Mouse (Mus musculus): ENCODE measurements around the gene D630039A03Rik. TPM values are rescaled to one million over a fixed set of nuclear protein-coding genes. Genes with fewer than 3 reads are reported as not detected.
A peak's percentile ranks its signal among the peaks of the same experiment; 100 is the strongest.

Gene D630039A03Rik
- 0.11 TPM in 1 of 2 replicates, not detected in the other for polyA plus RNA-seq (2016; fragmentation: Nextera tagmentation; extraction: Ambion mirVana)

GRCm38 (mm10) chr4:57916201-57916661, at the start of gene D630039A03Rik:
TSS of gene D630039A03Rik (minus strand) at chr4:57916297.
- peaks cover 31% of the 10 kb centered on the region for H3K27me3 ChIP-seq (ENCODE audit: low read depth, poor library complexity, severe bottlenecking)
- no peaks in the 10 kb centered on the region for H3K36me3 ChIP-seq
- H3K4me1 ChIP-seq, result peaks cover 32% of the 10 kb centered on the region
- WGBS, result 25% methylated on average over 9 of the region's 9 CpGs
- H3K4me3 ChIP-seq, result peak within 1 kb of the TSS; percentile 34
- no peak for DNase-seq (ENCODE audit: low spot score)
- peak within 1 kb of the TSS; percentile 50; the same call in 1 of the 2 replicates for H3K27ac ChIP-seq
- H3K9me3 ChIP-seq (replicated peaks), result no peaks in the 10 kb centered on the region

- DNase-seq (ENCODE audit: low spot score), result no peak
- Histone ChIP-seq H3K4me1 (no peaks in the 10 kb centered on the region), H3K27me3 (ENCODE audit: low read depth, poor library complexity, severe bottlenecking) (no peaks in the 10 kb centered on the region), H3K27ac (no peak overlapping the region), H3K4me3 (no peak overlapping the region), H3K36me3 (no peaks in the 10 kb centered on the region), H3K9me3 (replicated peaks) (no peaks in the 10 kb centered on the region)
- WGBS, result 96% methylated on average over 4 of the region's 4 CpGs
These were observed 49.4 kb upstream of the D630039A03Rik start for GRCm38 (mm10) chr4:57965516-57965915.

GRCm38 (mm10) chr4:57964143-57964542, 48.0 kb upstream of the D630039A03Rik start:
- WGBS, result 73% methylated on average over 1 of the region's 1 CpGs
- DNase-seq (ENCODE audit: low spot score), result no peak
- no peak overlapping the region for H3K4me3 ChIP-seq
- H3K9me3 ChIP-seq (replicated peaks), result no peaks in the 10 kb centered on the region
- no peaks in the 10 kb centered on the region for H3K36me3 ChIP-seq
- no peak overlapping the region for H3K27ac ChIP-seq
- H3K4me1 ChIP-seq, result no peaks in the 10 kb centered on the region
- H3K27me3 ChIP-seq (ENCODE audit: low read depth, poor library complexity, severe bottlenecking), result no peaks in the 10 kb centered on the region

GRCm38 (mm10) chr4:57959056-57959455, 43.0 kb upstream of the D630039A03Rik start:
- H3K9me3 ChIP-seq (replicated peaks), result no peaks in the 10 kb centered on the region
- H3K36me3 ChIP-seq, result peaks cover 5% of the 10 kb centered on the region; the same call in 1 of the 2 replicates
- peaks cover 32% of the 10 kb centered on the region for H3K4me1 ChIP-seq
- DNase-seq (ENCODE audit: low spot score), result no peak
- peaks cover 4% of the 10 kb centered on the region; the same call in 1 of the 2 replicates for H3K27me3 ChIP-seq (ENCODE audit: low read depth, poor library complexity, severe bottlenecking)
- H3K27ac ChIP-seq, result no peak overlapping the region
- 93% methylated on average over 8 of the region's 8 CpGs for WGBS
- no peak overlapping the region for H3K4me3 ChIP-seq

GRCm38 (mm10) chr4:57958098-57958497, 42.0 kb upstream of the D630039A03Rik start:
- peaks cover 4% of the 10 kb centered on the region; the same call in 1 of the 2 replicates for H3K27me3 ChIP-seq (ENCODE audit: low read depth, poor library complexity, severe bottlenecking)
- WGBS, result 67% methylated on average over 9 of the region's 9 CpGs
- no peak overlapping the region for H3K4me3 ChIP-seq
- peaks cover 13% of the 10 kb centered on the region for H3K36me3 ChIP-seq
- H3K9me3 ChIP-seq (replicated peaks), result no peaks in the 10 kb centered on the region
- DNase-seq (ENCODE audit: low spot score), result no peak
- H3K27ac ChIP-seq, result no peak overlapping the region
- peaks cover 35% of the 10 kb centered on the region for H3K4me1 ChIP-seq

GRCm38 (mm10) chr4:57957200-57958085, 41.3 kb upstream of the D630039A03Rik start:
- H3K27ac ChIP-seq, result peak overlapping the region; percentile 94
- H3K9me3 ChIP-seq (replicated peaks), result no peaks in the 10 kb centered on the region
- WGBS, result 54% methylated on average over 11 of the region's 11 CpGs
- peaks cover 4% of the 10 kb centered on the region; the same call in 1 of the 2 replicates for H3K27me3 ChIP-seq (ENCODE audit: low read depth, poor library complexity, severe bottlenecking)
- DNase-seq (ENCODE audit: low spot score), result peak; percentile 36
- H3K36me3 ChIP-seq, result peaks cover 16% of the 10 kb centered on the region
- peaks cover 35% of the 10 kb centered on the region for H3K4me1 ChIP-seq
- peak overlapping the region; percentile 75 for H3K4me3 ChIP-seq

GRCm38 (mm10) chr4:57956029-57956960, 40.2 kb upstream of the D630039A03Rik start, which contains the start of gene Txn1:
TSS of gene Txn1 (minus strand) at chr4:57956411.
- peak; percentile 99 for DNase-seq (ENCODE audit: low spot score)
- WGBS, result under 1% methylated on average over 71 of the region's 71 CpGs
- Histone ChIP-seq H3K4me3 (peak within 1 kb of the TSS; percentile 75), H3K4me1 (peaks cover 35% of the 10 kb centered on the region), H3K9me3 (replicated peaks) (no peaks in the 10 kb centered on the region), H3K27me3 (ENCODE audit: low read depth, poor library complexity, severe bottlenecking) (peaks cover 4% of the 10 kb centered on the region; the same call in 1 of the 2 replicates), H3K36me3 (peaks cover 28% of the 10 kb centered on the region), H3K27ac (peak within 1 kb of the TSS; percentile 94)

GRCm38 (mm10) chr4:57955544-57955958, 39.5 kb upstream of the D630039A03Rik start:
- Histone ChIP-seq H3K27ac (peak overlapping the region; percentile 94), H3K4me1 (peaks cover 35% of the 10 kb centered on the region), H3K4me3 (peak overlapping the region; percentile 75), H3K9me3 (replicated peaks) (no peaks in the 10 kb centered on the region), H3K36me3 (peaks cover 35% of the 10 kb centered on the region), H3K27me3 (ENCODE audit: low read depth, poor library complexity, severe bottlenecking) (peaks cover 4% of the 10 kb centered on the region; the same call in 1 of the 2 replicates)
- under 1% methylated on average over 25 of the region's 25 CpGs for WGBS
- peak; percentile 79 for DNase-seq (ENCODE audit: low spot score)

GRCm38 (mm10) chr4:57954991-57955390, 38.9 kb upstream of the D630039A03Rik start:
- H3K4me3 ChIP-seq, result peak overlapping the region; percentile 75
- no peak for DNase-seq (ENCODE audit: low spot score)
- H3K9me3 ChIP-seq (replicated peaks), result no peaks in the 10 kb centered on the region
- 74% methylated on average over 8 of the region's 8 CpGs for WGBS
- H3K36me3 ChIP-seq, result peaks cover 41% of the 10 kb centered on the region
- peaks cover 4% of the 10 kb centered on the region; the same call in 1 of the 2 replicates for H3K27me3 ChIP-seq (ENCODE audit: low read depth, poor library complexity, severe bottlenecking)
- H3K4me1 ChIP-seq, result peaks cover 35% of the 10 kb centered on the region
- peak overlapping the region; percentile 94 for H3K27ac ChIP-seq

DNA sequence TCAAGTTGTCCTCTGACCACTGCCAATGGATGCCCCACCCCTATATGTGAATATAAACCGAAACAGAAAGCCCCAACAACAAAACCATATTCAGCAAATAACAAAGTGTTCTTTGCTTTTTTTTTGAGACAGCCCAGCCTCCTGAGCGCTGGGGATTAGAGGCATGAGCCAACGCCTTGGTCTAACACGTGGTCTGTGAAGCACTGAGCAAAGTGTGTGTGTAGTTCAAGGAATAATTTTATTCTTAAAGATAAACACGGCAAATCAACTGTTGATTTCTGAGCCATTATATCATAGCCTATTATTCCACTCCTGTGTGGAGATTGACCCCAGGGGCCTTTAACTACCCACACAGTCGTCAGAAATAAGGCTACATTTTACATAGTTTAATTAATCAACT, 38.5 kb upstream of the D630039A03Rik start:
- peak overlapping the region; percentile 75 for H3K4me3 ChIP-seq
- no peak for DNase-seq (ENCODE audit: low spot score)
- peaks cover 4% of the 10 kb centered on the region; the same call in 1 of the 2 replicates for H3K27me3 ChIP-seq (ENCODE audit: low read depth, poor library complexity, severe bottlenecking)
- WGBS, result 87% methylated on average over 6 of the region's 6 CpGs
- H3K36me3 ChIP-seq, result peaks cover 45% of the 10 kb centered on the region
- H3K9me3 ChIP-seq (replicated peaks), result no peaks in the 10 kb centered on the region
- H3K27ac ChIP-seq, result no peak overlapping the region
- H3K4me1 ChIP-seq, result peaks cover 35% of the 10 kb centered on the region

GRCm38 (mm10) chr4:57953796-57954195, 37.7 kb upstream of the D630039A03Rik start:
- 93% methylated on average over 7 of the region's 7 CpGs for WGBS
- no peaks in the 10 kb centered on the region for H3K9me3 ChIP-seq (replicated peaks)
- H3K4me1 ChIP-seq, result peaks cover 35% of the 10 kb centered on the region
- peaks cover 53% of the 10 kb centered on the region for H3K36me3 ChIP-seq
- no peak overlapping the region for H3K4me3 ChIP-seq
- H3K27me3 ChIP-seq (ENCODE audit: low read depth, poor library complexity, severe bottlenecking), result peaks cover 4% of the 10 kb centered on the region; the same call in 1 of the 2 replicates
- DNase-seq (ENCODE audit: low spot score), result no peak
- H3K27ac ChIP-seq, result no peak overlapping the region

- H3K4me1 ChIP-seq, result peaks cover 33% of the 10 kb centered on the region
- H3K27me3 ChIP-seq (ENCODE audit: low read depth, poor library complexity, severe bottlenecking), result peaks cover 3% of the 10 kb centered on the region; the same call in 1 of the 2 replicates
- no peak overlapping the region for H3K4me3 ChIP-seq
- 90% methylated on average over 1 of the region's 1 CpGs for WGBS
- peaks cover 62% of the 10 kb centered on the region for H3K36me3 ChIP-seq
- no peak overlapping the region for H3K27ac ChIP-seq
- no peaks in the 10 kb centered on the region for H3K9me3 ChIP-seq (replicated peaks)
- no peak for DNase-seq (ENCODE audit: low spot score)
These were observed 36.8 kb upstream of the D630039A03Rik start for GRCm38 (mm10) chr4:57952891-57953290.
